Mouse (Mus musculus): ENCODE data around the gene Poglut1.

GRCm38 (mm10) chr16:38492551-38492950, 57.5 kb downstream of the Poglut1 start:
- TF ChIP-seq CTCF (IDR thresholded peaks at IDR 0.05; ENCODE audit: low read depth) (no peak), EP300 (optimal IDR thresholded peaks at IDR 0.05) (no peak)
